Mouse (Mus musculus) bone marrow macrophage, adult 2 months (primary cell): ENCODE data around the gene Rnf146.

Source experiments
- CTCF ChIP-seq: IDR thresholded peaks from 2 replicates; pipeline ENCODE4 v1.5.1; 2012; ENCODE audit warnings: low read depth, mild to moderate bottlenecking, low read length, moderate library complexity
- POLR2A ChIP-seq: IDR thresholded peaks from 2 replicates; pipeline ENCODE4 v1.6.1; 2012; ENCODE audit warnings: mild to moderate bottlenecking, low read depth, low read length, borderline replicate concordance

GRCm38 (mm10) chr10:29354183-29354582 lies 8.1 kb downstream of the Rnf146 start:
- no peak for TF ChIP-seq POLR2A
- TF ChIP-seq CTCF, result no peak
